Mouse (Mus musculus) erythroblast, embryonic 14.5 days (primary cell): ENCODE results near the gene Wipi1. TPM values are rescaled to one million over a fixed set of nuclear protein-coding genes. Genes with fewer than 3 reads are reported as not detected.

Source experiments
- H3K27me3 ChIP-seq: 2 replicates; pipeline ENCODE4 v1.6.1; 2012; ENCODE audit warnings: inconsistent platforms; ENCODE audit not compliant: control insufficient read depth
- H3K36me3 ChIP-seq: 2 replicates; pipeline ENCODE4 v1.6.1; 2012; ENCODE audit warnings: mild to moderate bottlenecking, inconsistent platforms; ENCODE audit not compliant: control insufficient read depth
- H3K4me1 ChIP-seq: 2 replicates; pipeline ENCODE4 v1.6.1; 2012; ENCODE audit warnings: inconsistent platforms; ENCODE audit not compliant: control insufficient read depth
- H3K4me3 ChIP-seq: replicated peaks from 2 replicates; pipeline ENCODE3; 2012; ENCODE audit warnings: moderate library complexity, mild to moderate bottlenecking, inconsistent platforms
- H3K9me3 ChIP-seq: 2 replicates; pipeline ENCODE4 v1.6.1; 2012; ENCODE audit warnings: low read length, inconsistent platforms, mixed read lengths; ENCODE audit not compliant: control insufficient read depth
- GATA1 ChIP-seq: IDR thresholded peaks from 2 replicates; pipeline ENCODE4 v1.6.1; 2012; ENCODE audit warnings: low read length, inconsistent platforms, mixed read lengths
- TAL1 ChIP-seq: IDR thresholded peaks from 3 replicates; pipeline ENCODE4 v1.6.1; 2012; ENCODE audit warnings: low read length, inconsistent platforms, mixed read lengths
- polyA plus RNA-seq: library from polyadenylated mRNA; stranded (reverse); fragments of >175 nt; gene quantifications from 2 replicates; pipeline ENCODE4 v1.2.3, GENCODE M21; 2012

Gene Wipi1
- polyA plus RNA-seq, 1 experiment, result 11.4 TPM

- H3K4me1 ChIP-seq, result peaks cover 38% of the 10 kb centered on the region
- TF ChIP-seq TAL1, result no peak
- TF ChIP-seq GATA1, result no peak
Observed at GRCm38 (mm10) chr11:109649206-109649605, 37.4 kb upstream of the Wipi1 start, which contains the start of gene Prkar1a. Gene Prkar1a, plus strand, starts transcription at chr11:109649405.

GRCm38 (mm10) chr11:109648510-109648909 is 36.7 kb upstream of the Wipi1 start:
- peaks cover 36% of the 10 kb centered on the region for H3K4me1 ChIP-seq
- no peaks in the 10 kb centered on the region for H3K9me3 ChIP-seq
- H3K4me3 ChIP-seq, result no peak overlapping the region
- H3K27me3 ChIP-seq, result peaks cover 44% of the 10 kb centered on the region
- peaks cover 5% of the 10 kb centered on the region for H3K36me3 ChIP-seq
- TF ChIP-seq GATA1 (no peak), TAL1 (no peak)

More at GRCm38 (mm10) chr11:109649206-109649605, 37.4 kb upstream of the Wipi1 start, which contains the start of gene Prkar1a:
- Histone ChIP-seq H3K4me3 (peak within 1 kb of the TSS; percentile 99), H3K36me3 (peaks cover 12% of the 10 kb centered on the region), H3K27me3 (peaks cover 44% of the 10 kb centered on the region), H3K9me3 (no peaks in the 10 kb centered on the region)

- Histone ChIP-seq H3K27me3 (peaks cover 11% of the 10 kb centered on the region), H3K36me3 (no peaks in the 10 kb centered on the region), H3K4me1 (peaks cover 3% of the 10 kb centered on the region; the same call in 1 of the 2 replicates), H3K4me3 (no peak overlapping the region), H3K9me3 (no peaks in the 10 kb centered on the region)
- TF ChIP-seq GATA1 (no peak), TAL1 (no peak)
Observed at GRCm38 (mm10) chr11:109641498-109642222, 29.9 kb upstream of the Wipi1 start.

GRCm38 (mm10) chr11:109635871-109636395 is 24.2 kb upstream of the Wipi1 start:
- Histone ChIP-seq H3K27me3 (peaks cover 2% of the 10 kb centered on the region), H3K4me3 (no peak overlapping the region)
- TF ChIP-seq GATA1, result no peak
- TF ChIP-seq TAL1, result no peak

GRCm38 (mm10) chr11:109634928-109635327 is 23.2 kb upstream of the Wipi1 start:
- TF ChIP-seq GATA1 (no peak), TAL1 (no peak)
- H3K27me3 ChIP-seq, result peaks cover 2% of the 10 kb centered on the region
- H3K9me3 ChIP-seq, result no peaks in the 10 kb centered on the region
- H3K36me3 ChIP-seq, result no peaks in the 10 kb centered on the region
- H3K4me1 ChIP-seq, result peaks cover 3% of the 10 kb centered on the region; the same call in 1 of the 2 replicates
- no peak overlapping the region for H3K4me3 ChIP-seq

More at GRCm38 (mm10) chr11:109635871-109636395, 24.2 kb upstream of the Wipi1 start:
- peaks cover 3% of the 10 kb centered on the region; the same call in 1 of the 2 replicates for H3K4me1 ChIP-seq
- H3K36me3 ChIP-seq, result no peaks in the 10 kb centered on the region
- H3K9me3 ChIP-seq, result no peaks in the 10 kb centered on the region

GRCm38 (mm10) chr11:109629021-109629521 is 17.3 kb upstream of the Wipi1 start:
- no peak overlapping the region for H3K4me3 ChIP-seq
- no peaks in the 10 kb centered on the region; the same call in 1 of the 2 replicates for H3K27me3 ChIP-seq
- H3K9me3 ChIP-seq, result peaks cover 8% of the 10 kb centered on the region
- no peak for TF ChIP-seq TAL1
- TF ChIP-seq GATA1, result no peak
- peaks cover 8% of the 10 kb centered on the region for H3K4me1 ChIP-seq
- H3K36me3 ChIP-seq, result no peaks in the 10 kb centered on the region

- Histone ChIP-seq H3K4me1 (peaks cover 10% of the 10 kb centered on the region), H3K27me3 (no peaks in the 10 kb centered on the region; the same call in 1 of the 2 replicates), H3K36me3 (no peaks in the 10 kb centered on the region), H3K4me3 (no peak overlapping the region), H3K9me3 (peaks cover 8% of the 10 kb centered on the region)
- no peak for TF ChIP-seq TAL1
- TF ChIP-seq GATA1, result no peak
Observed at GRCm38 (mm10) chr11:109628099-109628498, 16.3 kb upstream of the Wipi1 start.

GRCm38 (mm10) chr11:109627648-109628047 is 15.9 kb upstream of the Wipi1 start:
- Histone ChIP-seq H3K4me3 (no peak overlapping the region), H3K4me1 (peaks cover 10% of the 10 kb centered on the region)
- TF ChIP-seq TAL1 (no peak), GATA1 (no peak)

GRCm38 (mm10) chr11:109623238-109623637 is 11.5 kb upstream of the Wipi1 start:
- Histone ChIP-seq H3K4me1 (peaks cover 32% of the 10 kb centered on the region), H3K9me3 (peaks cover 8% of the 10 kb centered on the region), H3K36me3 (peaks cover 4% of the 10 kb centered on the region), H3K4me3 (no peak overlapping the region), H3K27me3 (no peaks in the 10 kb centered on the region; the same call in 1 of the 2 replicates)
- no peak for TF ChIP-seq TAL1
- TF ChIP-seq GATA1, result no peak

More at GRCm38 (mm10) chr11:109627648-109628047, 15.9 kb upstream of the Wipi1 start:
- Histone ChIP-seq H3K9me3 (peaks cover 8% of the 10 kb centered on the region), H3K27me3 (no peaks in the 10 kb centered on the region; the same call in 1 of the 2 replicates), H3K36me3 (no peaks in the 10 kb centered on the region)
